Mouse (Mus musculus) ES-E14 (cell line): ENCODE measurements around the gene Vps13d. TPM values are rescaled to one million over a fixed set of nuclear protein-coding genes. Genes with fewer than 3 reads are reported as not detected.

Experiments used
- DNase-seq: peaks from one replicate; pipeline ENCODE4 v3.0.0-alpha.2; 2013; ENCODE audit warnings: low read depth, low spot score
- H3K27ac ChIP-seq: 2 replicates; pipeline ENCODE4 v1.5.1; 2012; ENCODE audit warnings: low read depth, mild to moderate bottlenecking, low read length, moderate library complexity, mixed read lengths; ENCODE audit not compliant: poor library complexity, insufficient read depth, severe bottlenecking
- H3K36me3 ChIP-seq: 2 replicates; pipeline ENCODE4 v1.6.1; 2012; ENCODE audit warnings: mild to moderate bottlenecking, low read length, moderate library complexity, mixed read lengths; ENCODE audit not compliant: control insufficient read depth, poor library complexity, insufficient read depth, severe bottlenecking
- H3K4me1 ChIP-seq, 2 experiments: fragments of 150-350 bp in 1 of 2; sonication (generic) in 1 of 2; 2 replicates each; pipeline ENCODE4 v1.6.1; 2012; ENCODE audit warnings: low read length in 2 of 2, mild to moderate bottlenecking in 1 of 2, mixed read lengths in 1 of 2; ENCODE audit not compliant: control insufficient read depth in 2 of 2, insufficient read depth in 2 of 2, poor library complexity in 1 of 2
- H3K4me3 ChIP-seq, 2 experiments: fragments of 150-350 bp in 1 of 2; sonication (generic) in 1 of 2; 2 replicates each; pipeline ENCODE4 v1.5.1; 2012; ENCODE audit warnings: low read length in 2 of 2, low read depth in 1 of 2, mild to moderate bottlenecking in 1 of 2, mixed read lengths in 1 of 2; ENCODE audit not compliant: insufficient read depth in 1 of 2, poor library complexity in 1 of 2, severe bottlenecking in 1 of 2
- H3K9ac ChIP-seq: 2 replicates; pipeline ENCODE4 v1.6.1; 2012; ENCODE audit warnings: low read depth, mild to moderate bottlenecking, low read length, mixed read lengths; ENCODE audit not compliant: poor library complexity, insufficient read depth, severe bottlenecking
- H3K9me3 ChIP-seq: fragments of 150-350 bp; sonication (generic); 2 replicates; pipeline ENCODE4 v1.6.1; 2012; ENCODE audit warnings: low read depth, mild to moderate bottlenecking, low read length; ENCODE audit not compliant: control insufficient read depth, insufficient read depth
- CHD2 ChIP-seq: IDR thresholded peaks from 2 replicates; pipeline ENCODE4 v1.6.1; 2014; ENCODE audit warnings: mild to moderate bottlenecking, low read depth, low read length, inconsistent platforms
- HCFC1 ChIP-seq: IDR thresholded peaks from 2 replicates; pipeline ENCODE4 v1.6.1; 2012; ENCODE audit warnings: low read length, inconsistent platforms, borderline replicate concordance; ENCODE audit not compliant: insufficient read depth
- MAFK ChIP-seq: IDR thresholded peaks from 2 replicates; pipeline ENCODE4 v1.6.1; 2014; ENCODE audit warnings: mild to moderate bottlenecking, low read depth, low read length, inconsistent platforms; ENCODE audit not compliant: insufficient read depth
- ZC3H11A ChIP-seq: IDR thresholded peaks from 2 replicates; pipeline ENCODE4 v1.6.1; 2012; ENCODE audit warnings: low read depth, mild to moderate bottlenecking, inconsistent platforms, low read length, borderline replicate concordance
- ZNF384 ChIP-seq: IDR thresholded peaks from 2 replicates; pipeline ENCODE4 v1.6.1; 2012; ENCODE audit warnings: low read depth, low read length, inconsistent platforms
- in situ Hi-C, 2 experiments: fragments of 600-800 bp; cut with MboI; formaldehyde crosslinking; loops; one replicate each; pipeline ENCODE4 v1.15.1; 2025; ENCODE audit warnings: low sequenced_read_pairs in 2 of 2, inconsistent platforms in 1 of 2; ENCODE audit not compliant: unreplicated experiment in 2 of 2
- total RNA-seq: library from RNA; depleted of rRNA; stranded (reverse); fragments of 300-350 nt; gene quantifications from 2 replicates; pipeline ENCODE4 v1.2.3, GENCODE M21; 2012

Vps13d gene
- total RNA-seq, 1 experiment = 15.3 TPM

- no peak for TF ChIP-seq HCFC1
- TF ChIP-seq ZC3H11A = no peak
- Histone ChIP-seq H3K9me3 (no peaks in the 10 kb centered on the region), H3K27ac (no peak overlapping the region), H3K4me3 (no peak overlapping the region), H3K36me3 (peaks cover 9% of the 10 kb centered on the region; the same call in 1 of the 2 replicates), H3K9ac (no peak overlapping the region), H3K4me1 (peaks cover 2 to 3% of the 10 kb centered on the region in 2 experiments; a peak in 1 of 4 replicates)
- DNase-seq = no peak
- in situ Hi-C loops = no loop called here
These were observed 92.7 kb downstream of the Vps13d start for GRCm38 (mm10) chr4:145101823-145102718.

- H3K9ac ChIP-seq = no peak overlapping the region
- no peak for TF ChIP-seq ZC3H11A
- TF ChIP-seq MAFK = no peak
- no peak for TF ChIP-seq HCFC1
- TF ChIP-seq ZNF384 = no peak
- no peak for TF ChIP-seq CHD2
- H3K36me3 ChIP-seq = peaks cover 8% of the 10 kb centered on the region; the same call in 1 of the 2 replicates
- H3K27ac ChIP-seq = no peak overlapping the region
- peaks cover 2 to 3% of the 10 kb centered on the region in 2 experiments; a peak in 1 of 4 replicates for H3K4me1 ChIP-seq
- no peak for DNase-seq
- in situ Hi-C loops = no loop called here
- H3K9me3 ChIP-seq = no peaks in the 10 kb centered on the region
- no peak overlapping the region for H3K4me3 ChIP-seq
These were observed 95.0 kb downstream of the Vps13d start for GRCm38 (mm10) chr4:145099853-145100252.

- Histone ChIP-seq H3K4me3 (no peak overlapping the region), H3K9me3 (no peaks in the 10 kb centered on the region), H3K36me3 (peaks cover 10% of the 10 kb centered on the region; the same call in 1 of the 2 replicates), H3K4me1 (0 out of 4 replicates have a peak, but pooled peaks cover 0 to under 1% of the 10 kb centered on the region in 2 experiments), H3K9ac (no peak overlapping the region), H3K27ac (no peak overlapping the region)
- no peak for DNase-seq
- TF ChIP-seq HCFC1 = no peak
- TF ChIP-seq CHD2 = no peak
- no peak for TF ChIP-seq ZNF384
- no peak for TF ChIP-seq ZC3H11A
- TF ChIP-seq MAFK = no peak
- in situ Hi-C loops = no loop called here
These were observed 95.5 kb downstream of the Vps13d start for GRCm38 (mm10) chr4:145099344-145099743.

- peaks cover 8% of the 10 kb centered on the region; the same call in 1 of the 2 replicates for H3K36me3 ChIP-seq
- in situ Hi-C loops = no loop called here
- H3K27ac ChIP-seq = no peak overlapping the region
- no peak overlapping the region for H3K9ac ChIP-seq
- H3K9me3 ChIP-seq = no peaks in the 10 kb centered on the region
- DNase-seq = no peak
- H3K4me1 ChIP-seq = no peaks in the 10 kb centered on the region
- TF ChIP-seq MAFK (no peak), CHD2 (no peak), ZNF384 (no peak), HCFC1 (no peak), ZC3H11A (no peak)
- H3K4me3 ChIP-seq = no peak overlapping the region
These were observed 96.8 kb downstream of the Vps13d start for GRCm38 (mm10) chr4:145097974-145098373.
